Mouse (Mus musculus) embryonic facial prominence, embryonic 14.5 days (tissue): ENCODE measurements around the gene Gnptg. TPM values are rescaled to one million over a fixed set of nuclear protein-coding genes. Genes with fewer than 3 reads are reported as not detected.
"Not testable (repeated sequence)": the region's sequence is repeated elsewhere in the genome, so short reads cannot be mapped to it uniquely, and the experiment has no call there.

Source experiments
- ATAC-seq: fragments of 200-750 bp; cut with Nextera tagmentation; 2 replicates; pipeline ENCODE4 v1.8.0; 2017; ENCODE audit warnings: low read depth, moderate number of reproducible peaks, moderate TSS enrichment
- DNase-seq: peaks from one replicate; pipeline ENCODE4 v3.0.0-alpha.2; 2015; ENCODE audit warnings: low spot score
- H3K27ac ChIP-seq: fragments of 300-500 bp; sonication (generic); replicated peaks from 2 replicates; pipeline ENCODE4 v1.5.1; 2014; ENCODE audit warnings: low read depth, mild to moderate bottlenecking, low read length, moderate library complexity
- H3K27me3 ChIP-seq: fragments of 300-500 bp; sonication (generic); replicated peaks from 2 replicates; pipeline ENCODE4 v1.6.1; 2014; ENCODE audit warnings: low read length; ENCODE audit not compliant: control insufficient read depth, insufficient read depth
- H3K36me3 ChIP-seq: fragments of 300-500 bp; sonication (generic); 2 replicates; pipeline ENCODE4 v1.6.1; 2014; ENCODE audit warnings: low read length, mixed read lengths; ENCODE audit not compliant: control insufficient read depth, insufficient read depth
- H3K4me1 ChIP-seq: fragments of 300-500 bp; sonication (generic); 2 replicates; pipeline ENCODE4 v1.6.1; 2014; ENCODE audit warnings: antibody characterized with exemption, low read length; ENCODE audit not compliant: control insufficient read depth, insufficient read depth
- H3K4me2 ChIP-seq: fragments of 300-500 bp; sonication (generic); 2 replicates; pipeline ENCODE4 v1.6.1; 2014; ENCODE audit warnings: low read depth, mild to moderate bottlenecking, low read length, moderate library complexity, mixed read lengths
- H3K4me3 ChIP-seq: fragments of 300-500 bp; sonication (generic); 2 replicates; pipeline ENCODE4 v1.5.1; 2014; ENCODE audit warnings: low read depth, mild to moderate bottlenecking, low read length
- H3K9ac ChIP-seq: fragments of 300-500 bp; sonication (generic); 2 replicates; pipeline ENCODE4 v1.6.1; 2014; ENCODE audit warnings: low read depth, mild to moderate bottlenecking, low read length, moderate library complexity, mixed read lengths
- H3K9me3 ChIP-seq: fragments of 300-500 bp; sonication (generic); 2 replicates; pipeline ENCODE4 v1.6.1; 2016; ENCODE audit warnings: low read length; ENCODE audit not compliant: control insufficient read depth
- WGBS: fragments of 180-500 bp; shearing (Covaris S2); extraction: QIAGEN DNeasy Blood & Tissue Kit; methylation state at CpG from one replicate; pipeline ENCODE4 v1.1.7; 2014; 5-methylcytosine and 5-hydroxymethylcytosine counted together
- polyA plus RNA-seq: library from polyadenylated mRNA; unstranded; fragments of >200 nt; fragmentation: Nextera tagmentation; extraction: Ambion mirVana; gene quantifications from 2 replicates; pipeline ENCODE4 v1.2.1, GENCODE M21; 2014

The Gnptg gene
- polyA plus RNA-seq, 1 experiment from 2014 or later, result 32.4 TPM

- H3K4me1 ChIP-seq, result peaks cover 9% of the 10 kb centered on the region; the same call in 1 of the 2 replicates
- H3K9me3 ChIP-seq, result no peaks in the 10 kb centered on the region
- no peaks in the 10 kb centered on the region for H3K36me3 ChIP-seq
- peaks cover 25% of the 10 kb centered on the region for H3K27me3 ChIP-seq
- no peak overlapping the region for H3K9ac ChIP-seq
- no peak overlapping the region for H3K27ac ChIP-seq
- DNase-seq, result no peak
- no peak overlapping the region for H3K4me2 ChIP-seq
- H3K4me3 ChIP-seq, result no peak overlapping the region
- ATAC-seq, result no peak
- WGBS, result 38% methylated on average over 3 of the region's 3 CpGs
Measured at GRCm38 (mm10) chr17:25252643-25253042, 12.7 kb upstream of the Gnptg start.

DNA sequence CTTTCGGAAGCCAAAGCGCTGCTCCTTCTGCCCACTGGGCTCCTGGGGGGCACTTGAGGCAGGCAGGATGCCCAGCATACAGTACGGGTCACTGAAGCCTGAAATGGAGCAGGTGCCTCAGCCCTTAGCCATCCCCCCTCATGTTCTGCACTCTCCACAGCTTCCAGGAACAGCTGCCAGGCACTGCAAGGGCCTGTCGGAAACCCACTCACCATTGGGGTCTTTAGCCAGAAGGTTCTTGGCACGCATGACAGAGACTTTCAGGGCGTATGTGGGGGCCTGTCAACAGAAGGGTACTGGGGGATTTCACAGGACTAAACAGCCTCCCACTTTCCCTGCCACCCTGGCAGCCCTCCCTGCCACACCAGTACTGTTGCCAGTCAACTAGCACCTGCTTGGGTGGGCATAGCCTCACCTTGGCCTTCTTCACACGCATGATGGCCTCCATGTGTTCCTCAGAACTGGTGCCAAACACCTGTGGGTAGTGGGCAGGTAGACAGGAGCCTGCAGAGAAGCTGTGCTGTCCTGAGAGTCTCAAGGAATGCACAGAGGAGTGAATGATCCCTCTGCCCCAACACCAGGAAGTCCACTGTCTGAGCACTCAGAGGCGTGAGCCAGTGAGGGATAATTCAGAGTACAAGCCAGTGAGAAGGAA, 10.4 kb upstream of the Gnptg start:
- Histone ChIP-seq H3K36me3 (no peaks in the 10 kb centered on the region), H3K27ac (no peak overlapping the region), H3K9ac (no peak overlapping the region), H3K4me2 (no peak overlapping the region), H3K4me3 (no peak overlapping the region), H3K27me3 (peaks cover 14% of the 10 kb centered on the region), H3K9me3 (no peaks in the 10 kb centered on the region), H3K4me1 (no peaks in the 10 kb centered on the region)
- ATAC-seq (no peak), DNase-seq (no peak)
- 77% methylated on average over 7 of the region's 8 CpGs for WGBS

GRCm38 (mm10) chr17:25248033-25248750, 8.3 kb upstream of the Gnptg start:
- H3K4me3 ChIP-seq, result no peak overlapping the region
- H3K36me3 ChIP-seq, result peaks cover 17% of the 10 kb centered on the region
- no peaks in the 10 kb centered on the region for H3K9me3 ChIP-seq
- no peak overlapping the region for H3K9ac ChIP-seq
- H3K27ac ChIP-seq, result no peak overlapping the region
- DNase-seq, result no peak
- ATAC-seq, result no peak
- H3K4me2 ChIP-seq, result no peak overlapping the region
- no peaks in the 10 kb centered on the region for H3K27me3 ChIP-seq
- H3K4me1 ChIP-seq, result no peaks in the 10 kb centered on the region
- WGBS, result 74% methylated on average over 18 of the region's 18 CpGs

GRCm38 (mm10) chr17:25244239-25244638, 4.3 kb upstream of the Gnptg start:
- ATAC-seq (no peak), DNase-seq (no peak)
- peaks cover 11% of the 10 kb centered on the region; the same call in 1 of the 2 replicates for H3K4me1 ChIP-seq

GRCm38 (mm10) chr17:25243131-25243780, 3.3 kb upstream of the Gnptg start:
- WGBS, result 91% methylated on average over 11 of the region's 11 CpGs
- DNase-seq, result no peak

More at GRCm38 (mm10) chr17:25244239-25244638, 4.3 kb upstream of the Gnptg start:
- Histone ChIP-seq H3K9ac (no peak overlapping the region), H3K36me3 (peaks cover 36% of the 10 kb centered on the region), H3K9me3 (no peaks in the 10 kb centered on the region), H3K27ac (no peak overlapping the region), H3K27me3 (no peaks in the 10 kb centered on the region), H3K4me2 (no peak overlapping the region), H3K4me3 (no peak overlapping the region)
- 86% methylated on average over 16 of the region's 16 CpGs for WGBS

DNA sequence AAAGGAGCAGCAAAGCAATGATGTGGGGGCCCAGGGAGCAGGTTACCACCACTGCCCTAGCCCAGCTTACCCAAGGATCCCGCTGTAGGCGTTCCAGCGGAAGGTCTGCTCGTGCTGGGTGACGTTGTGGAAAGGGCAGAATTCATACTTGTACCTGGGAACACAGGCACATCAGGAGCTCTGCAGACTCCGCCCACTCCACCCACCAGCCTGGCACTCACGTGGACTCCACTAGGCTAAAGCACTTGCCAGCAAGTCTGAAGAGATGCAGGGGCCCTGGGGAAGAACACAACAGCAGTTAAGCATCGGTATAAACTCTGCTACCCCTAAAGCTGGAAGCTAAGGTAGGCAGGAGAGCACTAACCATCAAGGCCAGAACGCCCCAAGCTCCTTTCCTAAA, 4.3 kb downstream of the Gnptg start:
- Histone ChIP-seq H3K27me3 (no peaks in the 10 kb centered on the region), H3K4me2 (no peak overlapping the region), H3K36me3 (peaks cover 32% of the 10 kb centered on the region), H3K4me3 (no peak overlapping the region), H3K4me1 (0 out of 2 replicates have a peak, but pooled peaks cover 6% of the 10 kb centered on the region), H3K9ac (no peak overlapping the region), H3K27ac (no peak overlapping the region), H3K9me3 (no peaks in the 10 kb centered on the region)
- WGBS, result 89% methylated on average over 9 of the region's 9 CpGs
- ATAC-seq, result no peak
- no peak for DNase-seq

More at GRCm38 (mm10) chr17:25243131-25243780, 3.3 kb upstream of the Gnptg start:
- H3K9me3 ChIP-seq, result no peaks in the 10 kb centered on the region
- H3K4me1 ChIP-seq, result peaks cover 15% of the 10 kb centered on the region; the same call in 1 of the 2 replicates
- H3K4me2 ChIP-seq, result no peak overlapping the region
- no peak overlapping the region for H3K9ac ChIP-seq
- peaks cover 36% of the 10 kb centered on the region for H3K36me3 ChIP-seq
- ATAC-seq, result no peak
- no peak overlapping the region for H3K27ac ChIP-seq
- H3K27me3 ChIP-seq, result no peaks in the 10 kb centered on the region
- H3K4me3 ChIP-seq, result no peak overlapping the region

DNA sequence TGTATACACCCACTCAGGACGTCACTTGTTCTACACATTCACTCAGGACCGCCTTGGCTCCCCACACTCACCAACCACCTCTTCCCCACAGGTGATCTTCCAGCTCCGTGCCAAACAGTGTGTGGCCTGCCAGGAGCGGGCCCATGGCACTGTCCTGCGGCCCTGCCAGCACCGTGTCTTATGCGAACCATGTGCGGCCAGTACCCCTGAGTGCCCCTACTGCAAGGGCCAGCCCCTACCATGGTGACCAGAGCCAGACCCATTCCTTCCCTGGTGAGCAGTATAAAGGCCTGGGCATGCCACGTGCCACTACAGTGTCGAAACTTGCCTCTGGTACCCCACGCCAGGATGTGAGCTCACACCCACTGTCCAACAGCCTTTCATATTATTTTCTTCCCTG, 8.3 kb downstream of the Gnptg start:
- H3K4me1 ChIP-seq, H3K27me3 ChIP-seq, H3K9me3 ChIP-seq, H3K4me3 ChIP-seq, H3K4me2 ChIP-seq, ATAC-seq, DNase-seq, H3K9ac ChIP-seq, H3K27ac ChIP-seq: not testable (repeated sequence)
- H3K36me3 ChIP-seq, result peaks cover 61% of the 10 kb centered on the region
- WGBS, result 92% methylated on average over 5 of the region's 11 CpGs

DNA sequence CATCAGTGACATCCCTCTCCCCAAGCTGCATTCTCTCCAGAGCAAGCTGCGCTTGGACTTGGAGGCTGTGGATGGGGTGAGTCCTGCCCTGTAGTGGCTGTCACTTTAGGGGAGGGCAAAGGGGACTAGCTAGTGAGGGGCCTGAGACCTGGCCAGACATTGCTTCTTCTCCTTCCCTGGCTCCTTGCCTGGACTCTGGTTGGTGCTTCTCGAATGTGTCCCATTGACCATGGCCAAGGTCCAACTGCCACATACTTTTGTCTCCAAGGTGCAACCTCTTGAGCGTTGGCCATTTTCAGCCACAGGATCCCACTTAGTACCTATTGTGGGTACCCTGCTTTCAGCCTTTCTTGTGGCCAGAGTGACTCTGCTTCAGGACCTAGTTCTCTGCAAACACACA, 9.2 kb downstream of the Gnptg start:
- Histone ChIP-seq H3K36me3 (peaks cover 62% of the 10 kb centered on the region), H3K27me3 (no peaks in the 10 kb centered on the region), H3K27ac (no peak overlapping the region), H3K9ac (no peak overlapping the region), H3K4me3 (no peak overlapping the region), H3K4me1 (no peaks in the 10 kb centered on the region), H3K9me3 (no peaks in the 10 kb centered on the region), H3K4me2 (no peak overlapping the region)
- DNase-seq (no peak), ATAC-seq (no peak)
- WGBS, result 96% methylated on average over 3 of the region's 3 CpGs
